Mouse (Mus musculus): ENCODE measurements around the gene Rab9b. TPM values are rescaled to one million over a fixed set of nuclear protein-coding genes. Genes with fewer than 3 reads are reported as not detected.

The Rab9b gene
- 10 to 100 TPM; 26.9 to 31.2 TPM for total RNA-seq (2021)

GRCm38 (mm10) chrX:136868061-136869040, at the start of gene Rab9b:
TSS of gene Rab9b (minus strand) at chrX:136868755.
- peak; percentile 39 to 48 for DNase-seq

DNA sequence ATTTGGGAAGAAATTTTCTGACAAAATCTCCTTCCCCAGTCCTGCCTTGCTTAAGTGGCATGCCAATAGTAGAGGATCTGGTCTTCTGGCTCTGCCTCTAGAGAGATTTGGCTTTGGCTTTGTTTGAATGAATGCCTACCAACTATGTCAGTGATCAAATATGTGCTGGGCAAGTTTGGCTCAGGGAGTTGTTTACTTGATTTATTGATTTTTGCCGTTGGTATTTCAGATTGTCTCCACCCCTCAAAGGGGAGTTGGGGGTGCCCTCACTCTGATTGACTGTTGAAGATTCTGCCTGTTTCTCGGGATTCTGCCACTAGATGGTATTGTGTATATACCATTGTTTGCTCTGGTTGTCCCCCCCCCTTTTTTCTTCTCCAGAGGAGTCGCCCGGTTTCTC, 35.8 kb upstream of the Rab9b start:
- no peak for DNase-seq

- no peak for DNase-seq
Measured at GRCm38 (mm10) chrX:136895757-136896156, 27.2 kb upstream of the Rab9b start.

GRCm38 (mm10) chrX:136850300-136850699, 18.3 kb downstream of the Rab9b start:
- no peak for DNase-seq

GRCm38 (mm10) chrX:136828610-136829009, 39.9 kb downstream of the Rab9b start:
- no peak for DNase-seq

DNA sequence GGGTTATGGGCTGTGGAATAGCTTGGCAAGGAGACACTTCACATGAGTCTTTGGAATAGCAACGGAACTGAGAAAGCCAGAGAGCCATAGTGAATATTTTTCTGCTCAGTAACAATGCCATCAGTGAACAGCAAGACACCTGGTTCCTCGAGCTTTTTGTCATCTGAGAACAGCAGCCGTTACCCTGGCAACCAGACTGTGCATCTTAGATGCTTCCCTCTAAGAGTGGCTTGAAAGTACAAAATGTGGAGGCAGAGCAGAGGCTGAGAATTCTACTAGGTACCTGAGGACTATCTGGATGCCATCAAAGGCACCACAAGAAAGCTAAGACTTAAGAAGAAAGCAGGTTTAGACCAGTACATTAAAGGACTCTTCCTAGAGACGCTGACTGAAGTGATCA, 43.5 kb downstream of the Rab9b start:
- DNase-seq, result no peak

DNA sequence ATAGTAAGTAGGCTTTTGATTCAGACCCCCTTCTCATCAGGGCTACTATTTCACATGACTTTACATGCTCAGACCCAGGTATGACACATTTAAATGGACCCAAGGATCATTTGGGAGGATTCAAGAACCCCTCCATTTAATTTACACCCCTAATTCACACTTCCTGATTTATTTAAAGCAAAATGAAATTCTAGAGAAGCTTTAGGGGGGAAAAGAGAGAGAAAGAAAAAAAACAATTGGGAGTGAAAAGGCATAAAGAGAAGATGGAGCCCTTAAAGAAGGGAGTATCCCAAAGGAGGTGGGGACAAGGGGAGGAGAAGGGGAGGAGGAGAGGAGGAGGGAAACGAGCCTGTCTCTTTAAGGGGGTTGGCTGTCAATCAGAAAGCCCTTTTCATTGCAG, 46.2 kb downstream of the Rab9b start, which contains the start of gene Plp1:
Plp1 (plus strand) TSS at position 301 of the 400 bp plus-strand sequence.
- DNase-seq, result no peak

DNA sequence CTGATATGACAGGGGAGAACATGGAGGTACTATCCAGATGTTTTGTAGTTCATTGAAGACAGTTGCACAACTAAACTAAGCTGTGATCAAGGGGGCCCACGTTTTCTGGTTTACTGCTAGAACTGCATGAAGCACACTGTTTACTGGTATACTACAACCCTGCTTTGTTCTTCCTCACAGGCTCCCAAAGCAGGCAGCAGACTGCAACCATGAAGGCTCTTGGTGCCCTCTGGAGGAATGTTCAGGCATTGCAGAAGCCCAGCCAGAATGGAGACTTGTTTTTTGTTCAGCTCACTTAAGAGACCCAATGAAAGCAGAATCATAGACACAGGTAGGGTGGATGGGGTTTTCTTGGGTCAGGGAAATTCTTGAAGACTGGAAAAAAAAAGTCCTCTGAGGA, 48.3 kb downstream of the Rab9b start:
- peak; percentile 70 to 76 for DNase-seq

DNA sequence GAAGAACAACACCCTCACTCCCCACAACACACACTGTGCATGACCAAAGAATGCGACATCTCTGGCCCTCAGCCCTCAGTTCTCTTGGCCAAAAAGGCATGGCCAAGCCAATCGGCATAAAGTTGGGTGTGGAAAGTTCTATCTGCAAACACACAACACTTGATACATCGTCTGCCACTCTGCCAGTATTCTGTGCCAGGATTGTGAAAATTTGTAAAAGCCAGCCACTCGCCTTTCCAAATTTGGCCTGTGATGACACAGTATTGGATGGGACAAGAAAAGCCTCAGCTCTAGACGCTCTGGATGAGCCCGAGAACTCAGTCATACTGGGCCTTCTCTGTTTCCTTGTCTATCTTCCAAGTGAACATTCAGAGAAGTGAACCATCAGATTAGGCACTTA, 48.8 kb downstream of the Rab9b start:
- DNase-seq, result no peak

Other genes with a start within 250 kb of the Rab9b start
- gene Tceal1, start 160.8 kb downstream of the Rab9b start, total RNA-seq (2021), result 10 to 100 TPM; 14.4 to 15.5 TPM
- gene Morf4l2, start 125.1 kb downstream of the Rab9b start, total RNA-seq (2021), result 100 to 1,000 TPM; 404 to 419 TPM
- gene Glra4, start 88.6 kb downstream of the Rab9b start, total RNA-seq (2021), result under 1 TPM in 1 of 2 experiments, not detected in 1; 0.25 TPM
- gene Plp1, start 46.1 kb downstream of the Rab9b start, total RNA-seq (2021), result 1,000 to 10,000 TPM; 1,151 to 1,186 TPM
- gene H2bfm, start 58.6 kb upstream of the Rab9b start, total RNA-seq (2021), result not detected
- gene Tmsb15b2, start 106.7 kb upstream of the Rab9b start, total RNA-seq (2021), result 10 to 100 TPM; 17.8 to 19.9 TPM
- gene Tmsb15l, start 108.1 kb upstream of the Rab9b start, total RNA-seq (2021), result 1 to 10 TPM; 2.2 to 5.6 TPM
- 10 to 100 TPM in 1 of 2 experiments, 1 to 10 TPM in 1; 6.3 to 10.0 TPM for gene Tmsb15b1, start 108.1 kb upstream of the Rab9b start, total RNA-seq (2021)
- gene Zcchc18, start 124.4 kb upstream of the Rab9b start, total RNA-seq (2021), result 100 to 1,000 TPM; 241 to 262 TPM
- 10 to 100 TPM; 18.7 to 24.2 TPM for gene Slc25a53, start 169.5 kb upstream of the Rab9b start, total RNA-seq (2021)
- 1 to 10 TPM; 8.5 to 8.9 TPM for gene Fam199x, start 180.8 kb upstream of the Rab9b start, total RNA-seq (2021)